Mouse (Mus musculus) heart, postnatal 0 days (tissue): ENCODE data around the gene Olfr905. TPM values are rescaled to one million over a fixed set of nuclear protein-coding genes. Genes with fewer than 3 reads are reported as not detected.

Experiments
- ATAC-seq: fragments of 200-750 bp; cut with Nextera tagmentation; 2 replicates; pipeline ENCODE4 v1.8.0; 2017; ENCODE audit warnings: low read depth, moderate number of reproducible peaks, moderate library complexity; ENCODE audit not compliant: insufficient read depth
- DNase-seq: peaks from one replicate; pipeline ENCODE4 v3.0.0-alpha.2; 2016; ENCODE audit warnings: low spot score
- H3K27ac ChIP-seq: fragments of 300-500 bp; sonication (generic); 2 replicates; pipeline ENCODE4 v1.5.1; 2014; ENCODE audit warnings: low read depth, mild to moderate bottlenecking
- H3K27me3 ChIP-seq: fragments of 300-500 bp; sonication (generic); 2 replicates; pipeline ENCODE4 v1.6.1; 2014; ENCODE audit warnings: low read length, mixed read lengths; ENCODE audit not compliant: control insufficient read depth, insufficient read depth
- H3K36me3 ChIP-seq: fragments of 300-500 bp; sonication (generic); replicated peaks from 2 replicates; pipeline ENCODE4 v1.6.1; 2014; ENCODE audit warnings: low read length, mixed read lengths; ENCODE audit not compliant: control insufficient read depth, insufficient read depth
- H3K4me1 ChIP-seq: fragments of 300-500 bp; sonication (generic); 2 replicates; pipeline ENCODE4 v1.6.1; 2014; ENCODE audit warnings: antibody characterized with exemption; ENCODE audit not compliant: control insufficient read depth, insufficient read depth
- H3K4me2 ChIP-seq: fragments of 300-500 bp; sonication (generic); 2 replicates; pipeline ENCODE4 v1.6.1; 2014; ENCODE audit warnings: low read depth, mild to moderate bottlenecking, low read length, moderate library complexity
- H3K4me3 ChIP-seq: fragments of 300-500 bp; sonication (generic); 2 replicates; pipeline ENCODE4 v1.5.1; 2014; ENCODE audit warnings: low read depth, low read length
- H3K9ac ChIP-seq: fragments of 300-500 bp; sonication (generic); replicated peaks from 2 replicates; pipeline ENCODE4 v1.6.1; 2014; ENCODE audit warnings: low read depth, low read length, mixed read lengths
- H3K9me3 ChIP-seq: fragments of 300-500 bp; sonication (generic); replicated peaks from 2 replicates; pipeline ENCODE4 v1.6.1; 2016; ENCODE audit warnings: low read length; ENCODE audit not compliant: control insufficient read depth
- CTCF ChIP-seq: IDR thresholded peaks from 2 replicates; pipeline ENCODE4 v1.5.1; 2016; ENCODE audit warnings: antibody characterized with exemption, control low read depth, low read depth
- EP300 ChIP-seq: IDR thresholded peaks from 2 replicates; pipeline ENCODE4 v1.6.1; 2016; ENCODE audit warnings: antibody characterized with exemption, low read depth
- WGBS: fragments of 180-500 bp; shearing (Covaris S2); extraction: QIAGEN DNeasy Blood & Tissue Kit; methylation state at CpG from one replicate; pipeline ENCODE4 v1.1.7; 2014; 5-methylcytosine and 5-hydroxymethylcytosine counted together
- polyA plus RNA-seq: library from polyadenylated mRNA; unstranded; fragments of >200 nt; fragmentation: Nextera tagmentation; extraction: Ambion mirVana; gene quantifications from 2 replicates; pipeline ENCODE4 v1.2.1, GENCODE M21; 2015
- total RNA-seq: library from RNA; depleted of rRNA; stranded (reverse); fragments of >200 nt; gene quantifications from 2 replicates; pipeline ENCODE4 v1.2.3, GENCODE M21; 2014; ENCODE audit warnings: low replicate concordance; rRNA removed

Gene Olfr905
- total and polyA plus RNA-seq, 2 experiments from 2014 or later: not detected

- Histone ChIP-seq H3K9me3 (no peaks in the 10 kb centered on the region), H3K27me3 (no peaks in the 10 kb centered on the region), H3K4me3 (no peak within 1 kb of the TSS), H3K9ac (no peak within 1 kb of the TSS), H3K36me3 (no peaks in the 10 kb centered on the region), H3K27ac (no peak within 1 kb of the TSS), H3K4me2 (no peak within 1 kb of the TSS), H3K4me1 (no peaks in the 10 kb centered on the region)
- ATAC-seq (no peak), DNase-seq (no peak)
- 68% methylated on average over 3 of the region's 3 CpGs for WGBS
- TF ChIP-seq EP300: no peak
- no peak for TF ChIP-seq CTCF
Observed at GRCm38 (mm10) chr9:38486785-38487184, 15.9 kb downstream of the Olfr905 start, which contains the start of gene Olfr906. TSS of gene Olfr906 (plus strand) at chr9:38487085.

- no peak within 1 kb of the TSS for H3K9ac ChIP-seq
- H3K36me3 ChIP-seq: no peaks in the 10 kb centered on the region
- DNase-seq (no peak), ATAC-seq (no peak)
- H3K27me3 ChIP-seq: no peaks in the 10 kb centered on the region
- no peak within 1 kb of the TSS for H3K4me3 ChIP-seq
- TF ChIP-seq CTCF (no peak), EP300 (no peak)
- 67% methylated on average over 2 of the region's 2 CpGs for WGBS
- H3K9me3 ChIP-seq: no peaks in the 10 kb centered on the region
- H3K27ac ChIP-seq: no peak within 1 kb of the TSS
- H3K4me2 ChIP-seq: no peak within 1 kb of the TSS
- H3K4me1 ChIP-seq: no peaks in the 10 kb centered on the region
Observed at GRCm38 (mm10) chr9:38495501-38495900, 24.6 kb downstream of the Olfr905 start, which contains the start of gene Olfr907. TSS of gene Olfr907 (plus strand) at chr9:38495801.

GRCm38 (mm10) chr9:38512353-38512752 is 41.4 kb downstream of the Olfr905 start:
- no peak overlapping the region for H3K27ac ChIP-seq
- no peak overlapping the region for H3K4me2 ChIP-seq
- no peak overlapping the region for H3K4me3 ChIP-seq
- no peak overlapping the region for H3K9ac ChIP-seq
- TF ChIP-seq CTCF (no peak), EP300 (no peak)
- no peaks in the 10 kb centered on the region for H3K4me1 ChIP-seq
- no peaks in the 10 kb centered on the region for H3K9me3 ChIP-seq
- 45% methylated on average over 2 of the region's 2 CpGs for WGBS
- no peaks in the 10 kb centered on the region for H3K36me3 ChIP-seq
- DNase-seq: no peak
- H3K27me3 ChIP-seq: no peaks in the 10 kb centered on the region
- no peak for ATAC-seq

GRCm38 (mm10) chr9:38521280-38521679 is 50.4 kb downstream of the Olfr905 start, which contains the start of gene Olfr911-ps1:
TSS of gene Olfr911-ps1 (plus strand) at chr9:38521580.
- no peak within 1 kb of the TSS for H3K4me3 ChIP-seq
- TF ChIP-seq CTCF (no peak), EP300 (no peak)
- H3K4me1 ChIP-seq: no peaks in the 10 kb centered on the region
- DNase-seq: no peak
- WGBS: 54% methylated on average over 1 of the region's 1 CpGs
- H3K9me3 ChIP-seq: no peaks in the 10 kb centered on the region
- H3K27ac ChIP-seq: no peak within 1 kb of the TSS
- no peak within 1 kb of the TSS for H3K9ac ChIP-seq
- H3K36me3 ChIP-seq: no peaks in the 10 kb centered on the region
- no peak for ATAC-seq
- H3K27me3 ChIP-seq: no peaks in the 10 kb centered on the region
- no peak within 1 kb of the TSS for H3K4me2 ChIP-seq

Other genes starting within 250 kb of the Olfr905 start
- not detected in 2 replicates for gene Olfr143, start 218.3 kb upstream of the Olfr905 start, total RNA-seq
- not detected in 2 replicates for gene Olfr143, start 218.3 kb upstream of the Olfr905 start, polyA plus RNA-seq
- gene Olfr895, start 203.3 kb upstream of the Olfr905 start, total RNA-seq: not detected in 2 replicates
- not detected in 2 replicates for gene Olfr895, start 203.3 kb upstream of the Olfr905 start, polyA plus RNA-seq
- gene Olfr896-ps1, start 180.0 kb upstream of the Olfr905 start, total RNA-seq: not detected in 2 replicates
- not detected in 2 replicates for gene Olfr896-ps1, start 180.0 kb upstream of the Olfr905 start, polyA plus RNA-seq
- gene Olfr25, start 142.0 kb upstream of the Olfr905 start, total RNA-seq: not detected in 2 replicates
- gene Olfr25, start 142.0 kb upstream of the Olfr905 start, polyA plus RNA-seq: not detected in 2 replicates
- not detected in 2 replicates for gene Olfr898, start 122.7 kb upstream of the Olfr905 start, total RNA-seq
- gene Olfr898, start 122.7 kb upstream of the Olfr905 start, polyA plus RNA-seq: not detected in 2 replicates
- not detected in 2 replicates for gene Olfr250, start 104.2 kb upstream of the Olfr905 start, total RNA-seq
- not detected in 2 replicates for gene Olfr250, start 104.2 kb upstream of the Olfr905 start, polyA plus RNA-seq
- gene Olfr251, start 94.0 kb upstream of the Olfr905 start, total RNA-seq: not detected in 2 replicates
- gene Olfr251, start 94.0 kb upstream of the Olfr905 start, polyA plus RNA-seq: not detected in 2 replicates
- gene Olfr147, start 69.4 kb upstream of the Olfr905 start, total RNA-seq: not detected in 2 replicates
- not detected in 2 replicates for gene Olfr147, start 69.4 kb upstream of the Olfr905 start, polyA plus RNA-seq
- gene Olfr901, start 41.7 kb upstream of the Olfr905 start, total RNA-seq: not detected in 2 replicates
- not detected in 2 replicates for gene Olfr901, start 41.7 kb upstream of the Olfr905 start, polyA plus RNA-seq
- not detected in 2 replicates for gene Olfr902, start 23.5 kb upstream of the Olfr905 start, total RNA-seq
- not detected in 2 replicates for gene Olfr902, start 23.5 kb upstream of the Olfr905 start, polyA plus RNA-seq
- gene Olfr904, start 8.0 kb upstream of the Olfr905 start, total RNA-seq: not detected in 2 replicates
- not detected in 2 replicates for gene Olfr904, start 8.0 kb upstream of the Olfr905 start, polyA plus RNA-seq
- not detected in 2 replicates for gene Olfr906, start 16.0 kb downstream of the Olfr905 start, total RNA-seq
- not detected in 2 replicates for gene Olfr906, start 16.0 kb downstream of the Olfr905 start, polyA plus RNA-seq
- gene Olfr907, start 24.7 kb downstream of the Olfr905 start, total RNA-seq: not detected in 2 replicates
- gene Olfr907, start 24.7 kb downstream of the Olfr905 start, polyA plus RNA-seq: not detected in 2 replicates
- gene Olfr911-ps1, start 50.5 kb downstream of the Olfr905 start, total RNA-seq: not detected in 2 replicates
- gene Olfr911-ps1, start 50.5 kb downstream of the Olfr905 start, polyA plus RNA-seq: not detected in 2 replicates
- gene Olfr910, start 66.7 kb downstream of the Olfr905 start, total RNA-seq: not detected in 2 replicates
- not detected in 2 replicates for gene Olfr910, start 66.7 kb downstream of the Olfr905 start, polyA plus RNA-seq
- not detected in 2 replicates for gene Olfr912, start 109.1 kb downstream of the Olfr905 start, total RNA-seq
- not detected in 2 replicates for gene Olfr912, start 109.1 kb downstream of the Olfr905 start, polyA plus RNA-seq
- gene Olfr913, start 121.7 kb downstream of the Olfr905 start, total RNA-seq: not detected in 2 replicates
- not detected in 2 replicates for gene Olfr913, start 121.7 kb downstream of the Olfr905 start, polyA plus RNA-seq
- not detected in 2 replicates for gene Olfr914, start 134.0 kb downstream of the Olfr905 start, total RNA-seq
- not detected in 2 replicates for gene Olfr914, start 134.0 kb downstream of the Olfr905 start, polyA plus RNA-seq
- not detected in 2 replicates for gene Olfr916, start 188.8 kb downstream of the Olfr905 start, total RNA-seq
- gene Olfr916, start 188.8 kb downstream of the Olfr905 start, polyA plus RNA-seq: not detected in 2 replicates
- gene Olfr917, start 194.7 kb downstream of the Olfr905 start, total RNA-seq: not detected in 2 replicates
- gene Olfr917, start 194.7 kb downstream of the Olfr905 start, polyA plus RNA-seq: not detected in 2 replicates
- not detected in 2 replicates for gene Olfr918, start 203.5 kb downstream of the Olfr905 start, total RNA-seq
- gene Olfr918, start 203.5 kb downstream of the Olfr905 start, polyA plus RNA-seq: not detected in 2 replicates
- gene Olfr919, start 232.6 kb downstream of the Olfr905 start, total RNA-seq: not detected in 2 replicates
- not detected in 2 replicates for gene Olfr919, start 232.6 kb downstream of the Olfr905 start, polyA plus RNA-seq
- 33.4 and 43.1 TPM in 2 replicates for gene Vwa5a, start 247.2 kb downstream of the Olfr905 start, total RNA-seq
- gene Vwa5a, start 247.2 kb downstream of the Olfr905 start, polyA plus RNA-seq: 17.1 and 18.5 TPM in 2 replicates